Mouse (Mus musculus): Measurements from ENCODE around the gene Sgms1.

DNA sequence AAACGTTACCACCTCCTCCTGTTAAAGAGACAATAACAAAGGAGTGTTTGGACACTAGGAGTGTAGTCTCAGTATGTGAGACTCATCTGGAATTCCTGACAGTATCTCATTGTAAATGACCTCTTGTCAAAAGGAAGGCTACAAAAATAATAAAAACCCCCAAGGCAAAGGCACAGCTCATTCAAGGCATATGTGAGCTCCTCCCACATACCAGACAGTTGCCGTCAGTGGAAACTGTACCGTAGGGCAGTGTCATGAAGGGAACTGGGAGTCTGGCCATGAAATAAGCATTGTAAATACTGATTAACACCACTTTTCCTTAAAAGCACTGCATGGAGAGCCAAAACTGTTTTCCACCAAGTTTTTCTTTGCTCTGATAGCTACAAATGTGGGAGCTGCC is 43.3 kb downstream of the Sgms1 start:
- TF ChIP-seq MAX (IDR thresholded peaks at IDR 0.05; ENCODE audit: low read depth) (no peak), POLR2A (IDR thresholded peaks at IDR 0.05; ENCODE audit: insufficient read length, low read depth) (no peak), USF1 (IDR thresholded peaks at IDR 0.05; ENCODE audit: low read depth) (no peak), TCF12 (IDR thresholded peaks at IDR 0.05; ENCODE audit: insufficient read depth, poor library complexity, severe bottlenecking) (no peak), MYOD1 (IDR thresholded peaks at IDR 0.05; ENCODE audit: control insufficient read depth in 1 of 3, insufficient read length in 2 of 3, low read depth in 2 of 3) (no peak), E2F4 (IDR thresholded peaks at IDR 0.05; ENCODE audit: insufficient read depth) (no peak), POLR2AphosphoS2 (IDR thresholded peaks at IDR 0.05; ENCODE audit: insufficient read length, low read depth) (no peak), CEBPB (IDR thresholded peaks at IDR 0.05; ENCODE audit: insufficient read depth, poor library complexity, severe bottlenecking) (no peak), TCF3 (IDR thresholded peaks at IDR 0.05; ENCODE audit: insufficient read length, low read depth) (no peak), REST (IDR thresholded peaks at IDR 0.05; ENCODE audit: insufficient read depth, insufficient read length) (no peak)

Measured in myocyte (in vitro differentiated cells).